Mouse (Mus musculus): ENCODE measurements around the gene Cpne4. TPM values are rescaled to one million over a fixed set of nuclear protein-coding genes. Genes with fewer than 3 reads are reported as not detected.

The Cpne4 gene
- polyA plus RNA-seq, 1 experiment from 2014 or later = not detected

- peaks cover 7% of the 10 kb centered on the region; the same call in 1 of the 2 replicates for H3K4me1 ChIP-seq
- no peaks in the 10 kb centered on the region for H3K9me3 ChIP-seq (replicated peaks)
- no peaks in the 10 kb centered on the region for H3K27me3 ChIP-seq (replicated peaks)
- ATAC-seq = no peak
- H3K4me2 ChIP-seq = peak overlapping the region; percentile 66
- 19% methylated on average over 4 of the region's 4 CpGs for WGBS (ENCODE audit: insufficient replicate concordance)
- H3K9ac ChIP-seq = peak overlapping the region; percentile 88
- H3K4me3 ChIP-seq = peak overlapping the region; percentile 92
- peaks cover 39% of the 10 kb centered on the region for H3K36me3 ChIP-seq
- H3K27ac ChIP-seq = peak overlapping the region; percentile 46; the same call in 1 of the 2 replicates
Measured at GRCm38 (mm10) chr9:105053812-105054211, 506.7 kb downstream of the Cpne4 start.

GRCm38 (mm10) chr9:105069106-105069505, 522.0 kb downstream of the Cpne4 start:
- Histone ChIP-seq H3K9ac (no peak overlapping the region), H3K4me2 (no peak overlapping the region), H3K27me3 (replicated peaks) (no peaks in the 10 kb centered on the region), H3K4me3 (no peak overlapping the region), H3K4me1 (no peaks in the 10 kb centered on the region), H3K9me3 (replicated peaks) (no peaks in the 10 kb centered on the region), H3K27ac (no peak overlapping the region), H3K36me3 (peaks cover 89% of the 10 kb centered on the region)
- 92% methylated on average over 10 of the region's 10 CpGs for WGBS (ENCODE audit: insufficient replicate concordance)
- ATAC-seq = no peak

GRCm38 (mm10) chr9:105072991-105073748, 526.1 kb downstream of the Cpne4 start:
- H3K4me1 ChIP-seq = no peaks in the 10 kb centered on the region
- H3K27me3 ChIP-seq (replicated peaks) = no peaks in the 10 kb centered on the region
- no peak for ATAC-seq
- no peak overlapping the region for H3K4me3 ChIP-seq
- no peak overlapping the region for H3K9ac ChIP-seq
- no peak overlapping the region for H3K27ac ChIP-seq
- no peaks in the 10 kb centered on the region for H3K9me3 ChIP-seq (replicated peaks)
- WGBS (ENCODE audit: insufficient replicate concordance) = 73% methylated on average over 4 of the region's 4 CpGs
- H3K36me3 ChIP-seq = peaks cover 88% of the 10 kb centered on the region
- H3K4me2 ChIP-seq = no peak overlapping the region

GRCm38 (mm10) chr9:105074851-105075250, 527.8 kb downstream of the Cpne4 start:
- Histone ChIP-seq H3K4me2 (no peak overlapping the region), H3K27ac (no peak overlapping the region), H3K27me3 (replicated peaks) (no peaks in the 10 kb centered on the region), H3K4me1 (no peaks in the 10 kb centered on the region), H3K36me3 (peaks cover 75% of the 10 kb centered on the region), H3K9me3 (replicated peaks) (no peaks in the 10 kb centered on the region), H3K4me3 (no peak overlapping the region), H3K9ac (no peak overlapping the region)
- no peak for ATAC-seq
- WGBS (ENCODE audit: insufficient replicate concordance) = 85% methylated on average over 8 of the region's 8 CpGs

- no peak overlapping the region for H3K4me3 ChIP-seq
- H3K4me1 ChIP-seq = no peaks in the 10 kb centered on the region
- H3K9ac ChIP-seq = no peak overlapping the region
- H3K4me2 ChIP-seq = no peak overlapping the region
- H3K36me3 ChIP-seq = peaks cover 59% of the 10 kb centered on the region
- H3K9me3 ChIP-seq (replicated peaks) = no peaks in the 10 kb centered on the region
- WGBS (ENCODE audit: insufficient replicate concordance) = 86% methylated on average over 13 of the region's 13 CpGs
- no peak overlapping the region for H3K27ac ChIP-seq
- ATAC-seq = no peak
- H3K27me3 ChIP-seq (replicated peaks) = no peaks in the 10 kb centered on the region
Measured at GRCm38 (mm10) chr9:105076756-105077424, 529.8 kb downstream of the Cpne4 start.

GRCm38 (mm10) chr9:105078460-105078859, 531.4 kb downstream of the Cpne4 start:
- Histone ChIP-seq H3K9ac (no peak overlapping the region), H3K4me2 (no peak overlapping the region), H3K36me3 (peaks cover 43% of the 10 kb centered on the region), H3K4me3 (no peak overlapping the region), H3K27me3 (replicated peaks) (no peaks in the 10 kb centered on the region), H3K4me1 (no peaks in the 10 kb centered on the region), H3K27ac (no peak overlapping the region), H3K9me3 (replicated peaks) (no peaks in the 10 kb centered on the region)
- WGBS (ENCODE audit: insufficient replicate concordance) = 84% methylated on average over 4 of the region's 4 CpGs
- no peak for ATAC-seq

- H3K9me3 ChIP-seq (replicated peaks) = no peaks in the 10 kb centered on the region
- 75% methylated on average over 3 of the region's 3 CpGs for WGBS (ENCODE audit: insufficient replicate concordance)
- ATAC-seq = no peak
Measured at GRCm38 (mm10) chr9:105080246-105080645, 533.2 kb downstream of the Cpne4 start.

More at GRCm38 (mm10) chr9:105080246-105080645, 533.2 kb downstream of the Cpne4 start:
- Histone ChIP-seq H3K9ac (no peak overlapping the region), H3K27ac (no peak overlapping the region), H3K4me1 (no peaks in the 10 kb centered on the region), H3K4me2 (no peak overlapping the region), H3K27me3 (replicated peaks) (no peaks in the 10 kb centered on the region), H3K4me3 (no peak overlapping the region), H3K36me3 (peaks cover 25% of the 10 kb centered on the region)

Small RNA genes lying within 50 kb of the gene (microRNA-seq; reads per million reads assigned to microRNA genes)
- not detected for gene Gm23391

Other genes starting within 250 kb of the Cpne4 start
- gene Acpp, start 209.5 kb upstream of the Cpne4 start, polyA plus RNA-seq (2016; fragmentation: Nextera tagmentation; extraction: Ambion mirVana) = 0.12 and 0.17 TPM in 2 replicates

Measured in liver, embryonic 12.5 days (tissue).